Mouse (Mus musculus): Measurements from ENCODE around the gene Gpr87.

DNA sequence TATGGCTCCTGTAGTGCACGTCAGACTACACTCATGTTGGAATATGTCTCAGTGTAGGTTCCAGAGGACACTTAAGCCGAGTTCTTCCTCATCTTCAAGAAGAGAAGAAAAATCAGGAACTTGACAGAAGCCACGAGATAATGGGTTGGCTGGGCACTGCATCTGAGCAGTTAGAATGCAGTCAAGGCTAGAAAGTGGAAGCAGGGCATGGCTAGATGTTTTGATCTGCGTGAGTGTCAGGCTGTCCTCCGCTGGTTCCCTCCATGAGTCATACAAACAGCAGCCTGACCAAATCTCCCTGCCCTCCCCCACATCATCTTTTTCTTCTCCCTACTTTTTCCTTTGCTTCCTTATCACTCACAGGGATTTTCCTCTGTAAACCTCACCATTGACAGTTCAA lies 41.5 kb downstream of the Gpr87 start, which contains the start of gene P2ry14:
- TF ChIP-seq CTCF (IDR thresholded peaks at IDR 0.05), result no peak
- no peak for TF ChIP-seq EP300 (IDR thresholded peaks at IDR 0.05)

Data from lung, postnatal 0 days (tissue).